8 mouse cellular contexts compared by ENCODE assay signal in the genomic region with DNA sequence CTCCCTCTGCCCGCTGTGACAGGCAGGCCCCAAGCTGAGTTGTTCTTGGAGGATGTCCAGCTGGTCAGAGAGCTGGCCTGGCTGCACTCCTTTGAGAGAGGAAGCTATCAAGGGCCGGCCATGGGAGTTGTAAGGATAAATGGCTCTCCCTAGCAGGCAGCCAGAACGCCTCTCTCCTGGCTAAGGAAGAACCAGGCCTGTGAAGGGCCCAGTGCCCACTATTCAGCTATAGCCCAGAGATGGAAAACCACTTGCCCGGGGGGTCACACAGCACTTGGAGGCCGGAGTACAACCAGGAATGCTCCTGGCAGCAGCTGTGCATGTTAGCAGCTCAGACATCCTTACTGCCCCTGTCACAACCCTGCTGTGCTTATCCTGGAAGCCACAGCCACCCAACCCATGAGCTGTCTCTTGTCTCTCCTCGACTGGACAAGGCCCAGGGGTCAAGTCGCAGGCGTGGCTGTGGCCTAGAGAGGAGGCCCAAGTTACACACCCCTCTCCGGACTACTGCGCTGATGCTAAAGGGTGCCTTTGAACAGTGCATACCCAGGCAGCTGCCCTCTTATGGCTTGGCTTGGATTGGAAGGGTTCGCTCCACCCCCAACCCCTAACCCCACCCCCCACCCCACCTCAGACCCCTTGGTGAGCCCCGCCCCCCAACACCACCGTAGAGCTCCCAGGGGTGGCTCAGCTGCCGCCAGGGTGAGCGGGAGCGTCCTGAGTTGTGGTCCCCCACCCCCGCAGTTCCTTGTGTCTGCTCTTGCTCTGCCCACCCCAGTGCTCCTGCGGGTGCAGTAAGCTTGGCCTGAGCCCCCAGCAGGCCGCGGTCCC.
DNase-seq lines count a peak whose midpoint lies in the region; ATAC-seq lines count a peak whose summit lies in the region.

No protein-coding gene starts in this region.

- peak; percentile 51; the same call in 1 of the 2 replicates for ATAC-seq in hindbrain, embryonic 16.5 days
- peak; percentile 6; the same call in 1 of the 2 replicates for ATAC-seq in liver, embryonic 13.5 days (ENCODE audit: low read depth)

- peak overlapping the region; percentile 80 for H3K27ac ChIP-seq in hindbrain, embryonic 16.5 days (ENCODE audit: low read depth, low read length)
- H3K27ac ChIP-seq in liver, embryonic 13.5 days, result peak overlapping the region; percentile 60

- H3K9me3 ChIP-seq in hindbrain, embryonic 16.5 days (ENCODE audit: control insufficient read depth, low read length), result no peaks in the 10 kb centered on the region
- no peaks in the 10 kb centered on the region for H3K9me3 ChIP-seq in liver, embryonic 13.5 days (replicated peaks)

- H3K4me1 ChIP-seq in hindbrain, embryonic 16.5 days (ENCODE audit: control insufficient read depth, insufficient read depth, low read depth, low read length), result peaks cover 66% of the 10 kb centered on the region
- H3K4me1 ChIP-seq in liver, embryonic 13.5 days (replicated peaks), result peaks cover 97% of the 10 kb centered on the region

- no peaks in the 10 kb centered on the region for H3K36me3 ChIP-seq in hindbrain, embryonic 16.5 days (ENCODE audit: control insufficient read depth, insufficient read depth, low read length)
- peaks cover 25% of the 10 kb centered on the region for H3K36me3 ChIP-seq in liver, embryonic 13.5 days

- H3K4me3 ChIP-seq in hindbrain, embryonic 16.5 days (ENCODE audit: low read length), result peak overlapping the region; percentile 16; the same call in 1 of the 2 replicates
- peak overlapping the region; percentile 13 for H3K4me3 ChIP-seq in liver, embryonic 13.5 days (replicated peaks)

- H3K4me2 ChIP-seq in hindbrain, embryonic 16.5 days (ENCODE audit: low read length), result peak overlapping the region; percentile 58
- peak overlapping the region; percentile 52 for H3K4me2 ChIP-seq in liver, embryonic 13.5 days

- peak overlapping the region; percentile 63 for H3K9ac ChIP-seq in hindbrain, embryonic 16.5 days (ENCODE audit: low read depth, low read length)
- peak overlapping the region; percentile 56 for H3K9ac ChIP-seq in liver, embryonic 13.5 days

- no peaks in the 10 kb centered on the region for H3K27me3 ChIP-seq in hindbrain, embryonic 16.5 days (replicated peaks; ENCODE audit: control insufficient read depth, insufficient read depth, low read length)
- H3K27me3 ChIP-seq in liver, embryonic 13.5 days, result no peaks in the 10 kb centered on the region

- 3% methylated on average over 20 of the region's 20 CpGs for WGBS in hindbrain, embryonic 16.5 days
- WGBS in liver, embryonic 13.5 days (ENCODE audit: insufficient replicate concordance), result 22% methylated on average over 20 of the region's 20 CpGs

- peak; percentile 68 for DNase-seq in layer of hippocampus, adult 11-12 months (ENCODE audit: low spot score)
- no peak for DNase-seq in layer of hippocampus, adult 9-10 months (ENCODE audit: low spot score)
- peak; percentile 90 for DNase-seq in cerebellum, adult 9-10 months
- DNase-seq in gastrocnemius, postnatal 10 days, result peak; percentile 53
- no peak for DNase-seq in liver, embryonic 13.5 days
- peak; percentile 50 for DNase-seq in retina, embryonic 14.5 days (ENCODE audit: low spot score)
- no peak for DNase-seq in natural killer cell, adult 2 months (ENCODE audit: low spot score in 2 of 2)

Comparison
In these comparisons a context has a peak if more than half of its experiments do, and no peak if none do; other contexts are left out.
1. DNase-seq: peak in layer of hippocampus, adult 11-12 months (single experiment), cerebellum, adult 9-10 months (single experiment), gastrocnemius, postnatal 10 days (single experiment) and retina, embryonic 14.5 days (single experiment); none in layer of hippocampus, adult 9-10 months (single experiment), liver, embryonic 13.5 days (single experiment) and natural killer cell, adult 2 months (0 of 2).